Mouse (Mus musculus) c-Kit-negative CD71-positive TER-119-positive erythroid progenitor cells, embryonic 14.5 days (primary cell): ENCODE results near the gene Rgsl1.
"Not testable (repeated sequence)": the region's sequence is repeated elsewhere in the genome, so short reads cannot be mapped to it uniquely, and the experiment has no call there.

Experiments used
- DNase-seq: peaks from one replicate; pipeline ENCODE4 v3.0.0-alpha.2; 2013; ENCODE audit warnings: low read depth, low spot score

The Rgsl1 gene

GRCm38 (mm10) chr1:153776257-153776656, 67.7 kb downstream of the Rgsl1 start:
- no peak for DNase-seq

- no peak for DNase-seq
These were observed 68.8 kb downstream of the Rgsl1 start for GRCm38 (mm10) chr1:153775174-153775573.

- no peak for DNase-seq
These were observed 73.2 kb downstream of the Rgsl1 start for GRCm38 (mm10) chr1:153770776-153771167.

- DNase-seq: no peak
These were observed 73.8 kb downstream of the Rgsl1 start for GRCm38 (mm10) chr1:153769998-153770775.

DNA sequence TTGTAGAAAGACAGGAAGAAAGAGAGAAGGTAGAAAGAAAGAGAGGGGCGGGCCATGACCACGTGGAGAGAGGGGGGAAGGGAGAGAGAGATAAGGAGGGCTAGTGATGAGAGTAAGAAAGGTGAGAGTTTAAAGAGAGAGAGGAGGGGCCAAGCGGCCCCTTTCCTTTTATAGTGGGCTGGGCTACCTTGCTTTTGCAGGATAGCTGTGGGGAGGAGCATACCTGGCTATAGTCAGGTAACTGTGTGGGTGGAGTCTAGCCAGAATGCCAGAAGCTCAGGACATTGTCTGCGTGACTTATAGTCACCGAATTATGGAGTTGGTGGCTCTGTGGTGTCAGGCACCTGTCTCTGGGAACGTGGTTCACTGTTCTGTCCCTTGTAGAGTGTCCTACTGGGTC, 74.4 kb downstream of the Rgsl1 start:
- not testable (repeated sequence) for DNase-seq

- no peak for DNase-seq
These were observed 75.5 kb downstream of the Rgsl1 start for GRCm38 (mm10) chr1:153768465-153768864.

- no peak for DNase-seq
These were observed 76.7 kb downstream of the Rgsl1 start for GRCm38 (mm10) chr1:153767281-153767680.

DNA sequence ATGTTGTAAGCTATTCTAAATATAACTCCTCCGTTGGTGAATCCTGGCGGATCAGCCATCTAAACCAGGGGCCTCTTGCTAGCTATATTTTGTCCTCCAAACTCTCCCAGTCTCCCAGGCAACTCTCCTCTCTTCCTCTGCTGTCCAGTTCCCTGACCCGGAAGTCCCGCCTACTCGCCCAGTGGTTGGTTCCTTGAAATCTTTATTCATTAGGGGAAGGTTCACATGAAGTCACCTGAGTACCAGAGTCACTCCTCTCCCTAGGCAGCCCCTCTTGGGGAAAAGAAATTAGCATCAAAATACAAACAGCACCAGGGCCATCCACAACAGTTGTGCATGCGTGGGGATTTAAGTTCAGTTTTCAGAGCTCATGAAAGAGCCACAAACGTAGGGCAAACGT, 77.6 kb downstream of the Rgsl1 start:
- DNase-seq: no peak

GRCm38 (mm10) chr1:153764136-153764535, 79.8 kb downstream of the Rgsl1 start:
- DNase-seq: no peak

DNA sequence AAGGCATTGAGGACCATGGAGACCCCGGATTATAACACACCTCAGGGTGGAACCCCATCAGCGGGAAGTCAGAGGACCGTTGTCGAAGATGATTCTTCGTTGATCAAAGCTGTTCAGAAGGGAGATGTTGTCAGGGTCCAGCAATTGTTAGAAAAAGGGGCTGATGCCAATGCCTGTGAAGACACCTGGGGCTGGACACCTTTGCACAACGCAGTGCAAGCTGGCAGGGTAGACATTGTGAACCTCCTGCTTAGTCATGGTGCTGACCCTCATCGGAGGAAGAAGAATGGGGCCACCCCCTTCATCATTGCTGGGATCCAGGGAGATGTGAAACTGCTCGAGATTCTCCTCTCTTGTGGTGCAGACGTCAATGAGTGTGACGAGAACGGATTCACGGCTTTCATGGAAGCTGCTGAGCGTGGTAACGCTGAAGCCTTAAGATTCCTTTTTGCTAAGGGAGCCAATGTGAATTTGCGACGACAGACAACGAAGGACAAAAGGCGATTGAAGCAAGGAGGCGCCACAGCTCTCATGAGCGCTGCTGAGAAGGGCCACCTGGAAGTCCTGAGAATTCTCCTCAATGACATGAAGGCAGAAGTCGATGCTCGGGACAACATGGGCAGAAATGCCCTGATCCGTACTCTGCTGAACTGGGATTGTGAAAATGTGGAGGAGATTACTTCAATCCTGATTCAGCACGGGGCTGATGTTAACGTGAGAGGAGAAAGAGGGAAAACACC, 90.0 kb downstream of the Rgsl1 start:
- DNase-seq: no peak

- DNase-seq: no peak
These were observed 91.4 kb downstream of the Rgsl1 start for GRCm38 (mm10) chr1:153752521-153752920.

GRCm38 (mm10) chr1:153751763-153752301, 92.1 kb downstream of the Rgsl1 start:
- peak; percentile 25 for DNase-seq

GRCm38 (mm10) chr1:153750054-153750453, 93.9 kb downstream of the Rgsl1 start:
- peak; percentile 48 for DNase-seq

GRCm38 (mm10) chr1:153749211-153749801, 94.6 kb downstream of the Rgsl1 start, which contains the start of gene Rnasel:
Gene Rnasel (plus strand): TSS chr1:153749426.
- peak; percentile 83 for DNase-seq

DNA sequence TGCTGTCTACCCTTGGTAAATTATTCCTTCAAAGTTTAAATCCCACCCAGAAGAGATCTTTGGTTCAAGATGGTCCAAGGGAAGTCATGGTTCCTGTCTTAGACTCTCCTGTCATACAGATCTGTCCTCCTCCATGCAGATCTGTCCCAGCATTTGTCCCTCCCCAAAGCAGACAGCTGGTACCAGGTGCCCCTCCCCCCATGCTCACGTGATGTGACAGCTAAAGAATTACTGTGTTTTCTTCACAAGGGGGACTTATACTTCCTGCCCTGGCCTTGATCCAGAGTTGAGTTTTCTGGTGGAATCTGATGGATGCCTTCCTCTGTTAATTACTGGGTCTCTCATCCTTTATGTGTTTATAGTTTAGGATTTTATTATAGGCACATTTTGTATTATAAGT, 95.4 kb downstream of the Rgsl1 start:
- DNase-seq: peak; percentile 45

GRCm38 (mm10) chr1:153747861-153748530, 95.9 kb downstream of the Rgsl1 start:
- DNase-seq: no peak

DNA sequence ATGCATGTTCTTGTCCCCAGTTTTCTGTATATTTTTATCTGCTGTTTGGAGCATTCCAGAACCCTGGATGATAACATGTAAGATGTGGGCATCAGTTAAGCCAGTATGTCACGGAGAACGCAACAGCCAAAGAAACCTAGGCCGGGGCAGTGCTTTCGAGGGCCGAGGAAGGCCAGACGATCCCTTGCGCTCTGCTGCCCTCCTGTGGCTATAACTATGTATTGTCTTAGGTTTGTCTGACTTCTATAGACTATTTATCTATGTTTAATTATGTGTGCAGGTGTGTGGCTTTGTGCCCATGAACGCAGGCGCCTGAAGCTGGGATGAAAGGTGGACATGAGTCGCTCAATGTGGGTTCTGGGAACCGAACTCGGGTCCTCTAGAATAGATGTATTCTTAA, 97.2 kb downstream of the Rgsl1 start:
- DNase-seq: peak; percentile 49

- DNase-seq: no peak
These were observed 97.7 kb downstream of the Rgsl1 start for GRCm38 (mm10) chr1:153746119-153746670.

GRCm38 (mm10) chr1:153742374-153743155, 101.4 kb downstream of the Rgsl1 start:
- DNase-seq: peak; percentile 42

DNA sequence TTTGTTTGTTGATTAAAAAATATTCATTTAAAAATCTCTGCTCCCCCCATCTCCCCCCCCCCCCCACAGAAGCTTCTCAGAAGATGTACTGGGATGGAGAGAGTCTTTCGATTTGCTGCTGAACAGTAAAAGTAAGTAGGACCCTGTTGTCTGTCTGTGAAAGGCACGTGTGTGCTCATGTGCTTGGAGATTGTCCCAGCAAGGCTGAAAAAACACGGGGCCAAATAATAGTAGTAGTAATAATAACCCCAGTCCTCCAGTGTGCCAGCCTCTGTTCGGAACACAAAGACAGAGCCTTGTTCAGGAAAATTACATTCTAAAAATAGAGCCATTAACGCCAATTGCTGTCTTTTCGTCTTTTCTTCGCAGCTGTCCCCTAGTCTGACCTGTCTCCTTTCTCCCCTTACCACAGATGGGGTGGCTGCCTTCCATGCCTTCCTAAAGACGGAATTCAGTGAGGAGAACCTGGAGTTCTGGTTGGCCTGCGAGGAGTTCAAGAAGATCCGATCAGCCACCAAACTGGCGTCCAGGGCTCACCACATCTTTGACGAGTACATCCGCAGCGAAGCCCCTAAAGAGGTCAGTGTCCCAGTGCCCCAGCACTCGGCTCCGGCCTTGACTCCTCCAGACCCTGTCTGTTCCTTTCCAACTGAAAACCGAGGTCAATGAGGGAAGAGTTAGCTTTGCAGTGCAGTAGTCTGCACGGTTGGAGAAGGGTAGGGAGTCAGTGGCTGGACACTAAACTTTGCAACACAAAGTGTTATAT, 102.2 kb downstream of the Rgsl1 start:
- no peak for DNase-seq
